Mouse (Mus musculus) right cerebral cortex, postnatal 25 days (tissue): Measurements from ENCODE around the gene Cfap99.
A peak's percentile ranks its signal among the peaks of the same experiment; 100 is the strongest.

Experiments used
- DNase-seq: peaks from one replicate; pipeline ENCODE4 v3.0.0; 2022

Gene Cfap99

DNA sequence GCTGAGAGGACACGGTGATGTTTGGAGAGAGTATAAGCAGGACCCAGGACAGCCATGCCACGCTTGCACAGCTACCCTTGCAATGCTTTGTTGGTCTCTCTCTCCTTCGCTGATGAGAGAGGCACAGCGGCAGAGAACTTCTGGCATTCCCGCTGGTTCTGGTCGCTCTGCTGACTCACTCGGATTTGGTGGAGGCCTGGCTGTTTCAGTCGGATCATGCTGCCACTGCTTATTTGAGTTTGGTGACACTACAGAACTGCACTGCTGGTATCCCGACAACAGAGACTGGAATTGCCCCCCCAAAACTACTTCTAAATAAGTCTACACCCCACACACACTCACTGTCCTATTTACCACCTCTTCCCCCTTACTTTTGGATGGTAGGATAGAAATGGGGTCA lies 9.2 kb upstream of the Cfap99 start:
- no peak for DNase-seq

DNA sequence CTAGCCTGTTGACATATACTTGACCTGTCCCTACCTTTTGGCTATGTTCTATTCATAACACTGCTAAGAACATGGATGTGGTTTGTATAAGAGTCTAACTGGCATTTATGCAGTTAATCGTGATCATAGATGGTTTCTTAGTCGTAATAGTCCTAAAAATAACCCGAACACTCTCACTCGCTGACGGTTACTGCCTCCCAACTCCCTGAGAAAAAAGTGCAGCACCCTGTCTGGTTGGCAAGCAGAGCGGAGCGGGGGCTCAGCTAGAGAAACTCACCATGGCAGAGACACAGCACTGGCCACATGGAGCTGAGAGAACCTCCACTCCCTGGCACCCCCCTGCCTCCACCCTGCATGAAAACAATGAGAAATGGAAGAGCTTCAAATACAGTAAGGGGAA lies 7.4 kb upstream of the Cfap99 start:
- no peak for DNase-seq

DNA sequence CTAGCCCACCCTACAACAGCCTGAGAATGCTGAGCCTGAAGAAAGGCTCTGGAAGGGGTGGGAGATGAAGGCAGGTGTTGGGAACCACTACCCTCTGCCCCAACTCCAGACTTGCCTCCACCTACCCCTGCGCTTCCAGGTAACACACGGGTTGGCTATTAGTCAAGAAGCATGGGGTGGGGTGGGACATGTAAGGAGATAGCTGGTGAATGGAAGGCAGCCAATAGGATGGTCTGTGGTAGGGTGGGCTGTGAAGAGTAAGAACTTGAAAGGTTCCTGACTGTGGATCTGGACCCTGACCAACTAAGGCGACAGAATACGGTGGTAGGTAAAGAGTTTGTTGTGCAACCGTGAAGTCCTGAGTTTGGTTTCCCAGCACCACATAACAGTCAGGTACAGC lies 5.0 kb upstream of the Cfap99 start:
- no peak for DNase-seq

DNA sequence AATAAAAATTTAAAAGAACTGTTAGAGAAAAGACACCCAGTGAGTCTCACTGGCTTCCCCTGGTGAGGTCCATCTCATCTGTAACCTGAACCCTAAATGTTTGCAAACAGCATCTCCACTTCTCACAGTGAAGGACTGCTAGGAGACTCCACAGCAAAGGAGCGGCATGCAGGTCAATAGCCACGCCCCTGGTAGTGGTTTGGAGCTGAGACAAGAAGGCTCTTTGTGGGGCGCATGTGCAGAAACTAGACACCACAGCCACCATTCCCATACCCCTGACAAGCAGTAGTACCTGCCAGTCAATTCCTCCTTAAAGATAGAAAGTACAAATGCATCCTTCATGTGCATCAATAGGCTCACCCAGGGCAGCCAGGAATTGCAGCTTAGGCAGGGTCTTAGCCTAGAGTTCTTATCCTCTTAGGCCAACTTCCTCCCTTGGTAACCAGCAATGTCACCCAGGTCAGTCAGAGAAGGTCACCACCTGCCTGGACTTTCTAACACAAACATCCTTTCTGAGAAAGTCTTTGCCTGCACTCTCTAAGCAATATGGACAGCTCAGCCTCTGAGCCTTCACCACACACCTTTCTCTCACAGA lies 4.1 kb upstream of the Cfap99 start:
- no peak for DNase-seq

DNA sequence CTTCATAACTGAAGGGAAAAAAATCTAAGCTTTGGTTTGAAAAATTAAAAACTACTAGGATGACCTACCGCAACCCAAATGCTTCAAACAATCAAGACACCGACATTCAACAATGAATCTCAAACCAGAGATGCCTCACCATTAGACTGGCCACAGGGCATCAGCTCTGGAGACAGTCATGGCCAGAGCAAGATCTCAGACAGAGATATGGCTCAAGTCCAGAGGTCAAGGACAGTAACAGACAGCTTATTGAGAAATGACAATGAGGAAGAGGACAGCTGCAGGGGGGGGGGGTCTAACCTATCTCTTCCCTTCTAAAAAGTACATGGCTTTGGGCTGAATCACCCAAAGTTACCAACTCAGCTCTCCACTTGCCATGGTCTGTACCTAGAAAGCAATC lies 3.1 kb upstream of the Cfap99 start:
- DNase-seq = no peak

DNA sequence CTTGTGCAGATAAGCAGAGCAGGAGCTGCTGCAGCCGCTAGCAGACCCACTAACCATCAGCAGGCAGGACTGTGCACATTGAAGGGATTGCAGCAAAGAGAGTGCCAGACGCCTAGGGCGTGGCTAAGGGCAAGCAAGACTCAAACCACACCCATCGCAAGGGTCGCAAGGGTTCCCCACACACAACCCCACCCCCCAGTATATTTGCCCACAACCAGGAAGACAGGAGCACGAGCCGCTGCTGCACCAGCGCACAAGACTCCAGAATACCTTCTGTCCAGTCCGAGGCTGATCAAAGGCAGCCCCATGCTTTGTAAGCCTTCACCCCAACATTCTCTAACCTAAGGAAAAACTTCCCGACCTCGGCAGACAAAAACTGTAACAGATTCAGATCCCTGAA lies 1.9 kb upstream of the Cfap99 start:
- DNase-seq = no peak

DNA sequence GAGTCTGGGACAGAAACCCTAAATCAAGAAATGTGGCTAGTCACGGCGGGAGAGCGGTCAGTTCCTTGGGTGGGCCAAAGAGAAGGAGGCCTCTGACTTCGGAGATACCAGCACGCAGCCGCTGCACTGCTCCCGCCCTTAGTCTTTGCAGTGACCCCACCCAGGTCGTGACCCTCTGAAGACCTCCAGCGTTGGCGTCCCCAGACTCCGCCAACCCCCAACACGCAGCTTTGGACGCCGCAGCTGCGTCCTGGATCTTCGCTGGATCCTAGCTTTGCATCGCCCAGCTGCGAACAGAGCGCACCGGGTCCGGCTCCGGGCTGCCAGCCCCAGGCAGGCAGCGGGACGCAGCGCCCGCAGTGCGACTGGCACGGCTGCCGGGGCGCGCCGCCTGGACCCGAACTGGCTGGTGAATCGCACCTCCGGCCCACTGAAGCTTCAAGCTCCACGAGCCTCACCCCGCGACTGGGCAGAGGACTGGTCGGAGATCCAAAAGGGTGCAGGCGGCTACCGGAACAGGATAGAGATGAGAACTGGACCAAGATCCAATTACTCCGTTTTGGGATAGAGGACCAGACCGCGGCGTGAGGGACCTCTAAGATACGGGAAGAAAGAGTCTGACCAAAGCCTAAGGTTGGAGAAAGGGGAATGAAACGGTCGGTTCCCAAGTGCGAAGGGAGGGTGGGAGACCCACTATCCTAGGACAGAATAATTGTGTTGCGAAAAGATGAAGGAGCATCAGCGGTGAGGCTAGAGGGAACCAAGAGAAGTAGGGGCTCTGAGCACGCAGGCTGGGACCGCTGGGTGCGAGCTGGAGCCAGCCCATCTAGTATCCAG lies 1.2 kb upstream of the Cfap99 start:
- no peak for DNase-seq

DNA sequence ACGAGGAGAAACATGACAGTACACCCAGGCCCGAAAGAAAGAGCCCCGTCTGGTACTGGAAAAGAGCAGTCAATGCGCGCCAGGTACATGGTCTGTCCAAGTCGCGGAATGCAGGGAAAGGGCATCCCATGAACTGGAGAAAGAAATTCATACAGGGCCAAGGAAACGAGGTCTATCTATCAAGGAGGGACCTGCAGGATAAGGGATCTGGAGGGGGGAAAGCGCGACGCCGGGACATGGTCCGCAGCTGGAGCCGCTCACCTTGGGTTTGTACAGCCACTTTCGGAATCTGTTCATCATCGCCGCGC lies 608 bp upstream of the Cfap99 start:
- no peak for DNase-seq

DNA sequence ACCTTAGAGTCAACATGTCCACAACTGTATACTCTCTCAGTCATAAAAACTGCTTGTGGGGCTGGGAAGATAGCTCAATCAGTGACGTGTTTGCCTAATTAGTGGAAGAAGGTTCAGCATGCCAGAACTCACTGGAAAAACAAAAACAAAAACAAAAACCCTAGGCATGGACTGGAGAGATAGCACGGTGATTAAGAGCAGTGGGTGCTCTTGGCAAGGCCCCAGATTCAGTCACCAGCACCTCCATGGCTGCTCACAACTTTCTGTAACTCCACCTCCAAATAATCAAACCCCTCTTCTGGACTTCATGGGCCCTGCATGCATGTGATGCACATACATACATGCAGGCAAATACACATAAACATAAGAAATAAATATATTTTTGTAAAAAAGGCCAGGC lies 886 bp downstream of the Cfap99 start:
- no peak for DNase-seq

DNA sequence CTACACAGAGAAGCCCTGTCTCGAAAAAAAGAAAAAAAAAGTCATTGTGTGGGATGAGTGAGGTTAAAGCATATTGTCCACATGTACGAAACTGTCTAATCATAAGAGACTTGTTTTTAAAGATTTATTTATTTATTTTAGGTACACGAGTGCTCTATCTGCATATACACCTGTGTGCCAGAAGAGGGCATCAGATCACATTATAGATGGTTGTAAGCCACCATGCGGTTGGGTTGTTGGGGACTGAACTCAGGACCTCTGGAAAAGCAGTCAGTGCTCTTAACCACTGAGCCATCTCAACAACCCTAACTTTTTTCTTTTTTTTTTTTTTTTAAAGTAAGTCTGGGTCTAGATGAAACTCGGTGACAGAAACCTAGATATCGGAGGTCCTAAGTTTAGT lies 5.0 kb downstream of the Cfap99 start:
- DNase-seq = no peak

DNA sequence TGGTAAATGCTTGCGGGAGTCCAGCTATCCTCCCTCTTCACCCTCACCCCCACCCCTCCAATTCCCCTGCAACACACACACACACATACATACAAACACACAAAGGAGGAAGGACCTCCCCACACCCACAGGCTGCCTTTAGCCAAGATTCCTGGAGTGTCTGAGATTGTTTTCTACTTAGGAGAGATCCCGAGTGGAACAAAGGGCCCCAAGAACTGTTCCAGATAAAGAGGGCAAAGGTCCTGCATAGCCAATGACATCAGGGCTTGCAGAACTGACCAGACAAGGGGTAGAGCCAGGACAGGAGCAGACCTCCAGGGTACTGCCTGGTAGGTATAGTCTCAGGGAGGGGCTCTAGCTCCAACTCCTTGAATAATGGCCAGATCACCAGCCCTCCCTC lies 6.3 kb downstream of the Cfap99 start:
- no peak for DNase-seq

DNA sequence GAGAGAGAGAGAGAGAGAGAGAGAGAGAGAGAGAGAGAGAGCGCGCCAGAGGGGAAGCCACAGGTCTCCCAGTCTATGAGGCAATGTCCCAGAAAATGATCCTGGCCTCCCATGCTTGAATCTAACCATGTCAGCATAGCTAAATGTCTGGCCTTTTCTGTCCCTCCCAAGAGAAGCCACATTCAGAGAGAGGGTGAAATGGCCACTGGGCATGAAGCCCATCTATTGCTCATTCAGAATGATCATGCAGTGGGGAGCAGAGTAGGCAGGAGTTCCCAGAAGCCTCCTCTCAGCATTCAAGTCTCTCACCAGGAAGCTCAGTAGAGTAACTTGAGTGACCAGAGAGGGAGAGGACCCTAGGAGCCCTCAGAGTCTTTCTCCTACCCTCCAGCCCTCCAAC lies 6.7 kb downstream of the Cfap99 start:
- DNase-seq = no peak

DNA sequence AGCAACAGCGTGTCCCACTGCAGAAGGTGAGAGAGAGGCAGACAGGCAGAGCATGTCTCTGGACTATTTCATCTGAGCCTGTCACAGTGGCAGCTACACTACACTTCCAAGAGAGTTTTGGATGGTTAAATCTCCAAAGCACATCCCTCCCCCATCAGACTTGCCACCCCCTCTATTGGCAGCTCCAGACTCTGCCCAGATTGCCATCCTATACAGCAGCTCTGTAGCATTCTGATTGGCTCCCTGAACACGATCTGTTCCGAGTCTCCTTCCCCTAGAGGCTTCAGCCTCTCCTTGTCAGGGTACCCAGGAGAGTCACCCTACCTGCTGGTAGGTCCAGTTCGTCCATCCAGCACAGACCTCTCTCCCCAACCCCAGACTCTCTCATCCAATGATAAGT lies 9.7 kb downstream of the Cfap99 start:
- peak; percentile 19 for DNase-seq

DNA sequence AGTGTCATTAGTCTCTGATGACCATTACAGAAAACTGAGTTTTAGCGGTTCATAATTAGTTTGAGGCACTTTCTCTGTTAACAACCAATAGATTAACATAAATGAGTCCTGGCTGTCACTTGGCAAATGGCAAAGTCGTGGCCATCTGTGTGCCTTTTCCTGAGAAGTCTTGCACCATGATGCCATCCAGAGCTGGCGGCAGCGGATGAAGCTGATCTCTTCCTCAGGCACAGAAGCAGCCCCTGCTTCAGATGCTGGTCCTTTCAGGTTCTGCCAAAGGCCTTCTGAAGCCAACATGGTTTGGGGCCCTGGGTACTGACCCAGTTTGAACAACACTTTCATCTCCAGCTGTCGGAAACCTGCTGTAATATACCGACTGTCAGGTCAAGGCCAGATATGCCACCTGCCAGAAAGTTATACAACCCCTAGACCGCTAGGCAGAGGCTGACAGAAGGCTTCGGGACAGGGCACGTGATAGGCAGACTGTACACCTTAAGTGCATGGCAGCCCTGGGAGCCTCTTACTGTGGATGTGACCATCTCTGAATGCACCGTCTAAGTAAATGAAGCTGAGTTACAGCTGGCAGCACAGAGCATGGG lies 10.6 kb downstream of the Cfap99 start:
- DNase-seq = no peak

DNA sequence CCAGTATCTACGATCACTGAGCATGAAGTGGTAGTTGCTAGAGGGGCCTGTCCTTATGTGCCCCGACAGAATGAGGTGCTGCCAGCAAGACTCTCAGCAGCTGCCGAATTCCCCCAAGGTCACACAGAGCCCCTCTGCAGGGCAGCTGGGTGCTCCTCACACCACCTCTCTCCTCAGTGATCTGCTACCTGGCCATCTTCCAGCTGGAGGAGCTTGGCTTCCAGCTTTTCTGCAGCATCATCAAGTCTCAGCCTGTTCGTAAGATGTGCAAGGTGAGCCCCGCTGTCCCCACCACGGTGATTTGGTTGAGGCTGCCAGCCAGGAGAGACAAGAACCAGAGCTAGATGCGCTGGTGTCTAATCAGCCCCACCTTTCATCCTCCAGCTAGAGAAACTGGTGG lies 14.0 kb downstream of the Cfap99 start:
- DNase-seq = no peak

DNA sequence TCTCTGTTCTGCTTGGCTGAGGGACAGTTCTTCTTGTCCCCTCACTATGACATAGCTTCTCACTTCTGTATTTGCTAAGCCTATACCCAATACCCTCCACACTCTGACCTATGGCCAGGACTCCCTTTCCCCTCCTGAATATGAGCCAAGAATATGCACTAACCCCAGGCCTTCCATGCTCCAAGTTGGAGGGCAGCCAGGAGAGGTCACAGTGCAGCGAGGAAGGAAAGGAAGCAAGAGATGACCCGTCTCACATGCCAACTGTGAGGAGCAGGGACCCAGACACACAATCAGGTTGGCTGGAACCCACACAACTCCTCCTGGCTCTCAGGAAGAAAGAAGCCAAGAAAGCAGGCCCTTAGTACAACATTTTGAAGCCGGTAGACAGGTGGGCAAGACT lies 20.6 kb downstream of the Cfap99 start:
- no peak for DNase-seq

DNA sequence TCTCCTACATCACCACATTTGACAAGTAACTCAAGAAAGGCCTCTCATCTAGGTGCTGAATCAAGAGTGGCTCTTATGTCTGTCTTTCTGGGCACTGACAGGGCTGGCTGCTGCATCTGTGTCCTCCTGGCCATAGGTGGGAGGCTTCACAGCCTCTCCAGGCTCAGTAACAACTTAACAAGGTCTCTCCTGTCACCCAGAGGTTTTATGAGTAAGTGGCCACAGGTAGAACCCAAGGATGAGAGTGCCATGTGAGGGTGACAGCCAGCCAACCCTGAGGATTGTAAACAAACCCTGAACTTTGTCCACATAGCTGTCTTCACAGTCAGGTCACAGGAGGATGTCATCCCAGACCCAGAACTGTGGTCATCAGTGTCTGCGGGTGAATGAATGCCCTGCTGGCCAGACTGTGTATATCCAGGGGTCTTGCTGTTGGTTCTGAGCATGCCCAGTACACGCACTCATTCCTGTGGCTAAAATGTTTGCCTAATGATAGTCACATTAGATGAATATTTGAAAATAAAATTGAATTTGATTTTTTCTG lies 31.2 kb downstream of the Cfap99 start:
- no peak for DNase-seq

DNA sequence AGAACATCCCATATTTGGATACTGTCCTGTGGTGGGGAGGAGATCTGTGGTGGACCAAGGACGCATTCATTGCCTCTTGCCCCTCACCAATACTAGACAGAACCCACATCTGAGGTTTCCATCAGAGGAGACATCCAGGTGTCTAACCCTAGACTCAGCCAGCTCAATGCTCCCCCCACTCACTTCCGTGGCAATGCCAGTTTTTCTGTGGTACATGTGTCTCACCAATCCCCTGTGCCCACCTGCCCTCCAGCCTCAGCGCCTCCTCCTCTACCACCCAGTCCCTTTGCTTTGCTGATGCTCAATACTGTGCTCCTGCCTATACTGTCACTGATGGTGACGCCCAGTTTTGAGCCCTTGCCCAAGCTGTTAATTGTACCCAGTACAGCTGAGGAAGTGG lies 32.8 kb downstream of the Cfap99 start:
- DNase-seq = no peak

DNA sequence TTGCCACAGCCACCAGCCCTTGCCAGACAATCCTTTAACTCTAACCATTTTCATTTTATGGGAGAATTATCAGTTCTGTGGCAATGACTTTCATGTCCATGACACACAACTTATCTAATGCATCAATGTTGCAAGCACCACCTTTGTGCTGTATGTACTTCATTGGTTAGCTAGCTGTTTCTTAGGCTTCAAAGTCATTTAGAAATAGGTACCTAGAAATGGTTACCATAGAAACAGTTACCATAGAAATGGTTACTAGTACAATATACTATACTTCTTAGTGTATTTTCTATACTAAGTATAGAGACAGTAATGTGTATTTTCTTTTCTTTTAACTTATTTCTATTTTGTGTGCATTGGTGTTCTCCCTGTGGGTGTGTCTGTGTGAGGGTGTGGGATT lies 36.9 kb downstream of the Cfap99 start:
- DNase-seq = no peak

DNA sequence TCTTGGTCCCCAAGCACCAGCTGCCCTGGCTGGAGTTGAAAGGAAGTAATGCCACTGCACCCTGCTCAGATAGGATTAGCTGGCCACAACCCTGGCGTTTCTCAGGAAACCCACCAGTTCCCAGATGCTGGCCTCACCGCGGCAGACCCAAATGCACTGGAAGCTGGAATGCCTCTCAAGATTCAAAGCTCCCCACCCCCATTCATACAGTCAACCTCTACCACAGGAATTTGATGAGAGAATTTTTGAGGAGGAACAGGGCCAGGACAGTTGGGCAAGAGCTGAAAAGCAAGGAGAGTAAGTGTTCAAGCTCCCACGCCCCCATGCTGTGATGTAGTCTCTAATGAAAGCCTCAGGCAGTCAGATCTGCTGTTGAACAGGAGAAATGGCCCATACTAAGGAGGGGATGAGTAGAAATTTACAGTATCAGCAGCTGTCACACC lies 37.9 kb downstream of the Cfap99 start:
- DNase-seq = no peak

DNA sequence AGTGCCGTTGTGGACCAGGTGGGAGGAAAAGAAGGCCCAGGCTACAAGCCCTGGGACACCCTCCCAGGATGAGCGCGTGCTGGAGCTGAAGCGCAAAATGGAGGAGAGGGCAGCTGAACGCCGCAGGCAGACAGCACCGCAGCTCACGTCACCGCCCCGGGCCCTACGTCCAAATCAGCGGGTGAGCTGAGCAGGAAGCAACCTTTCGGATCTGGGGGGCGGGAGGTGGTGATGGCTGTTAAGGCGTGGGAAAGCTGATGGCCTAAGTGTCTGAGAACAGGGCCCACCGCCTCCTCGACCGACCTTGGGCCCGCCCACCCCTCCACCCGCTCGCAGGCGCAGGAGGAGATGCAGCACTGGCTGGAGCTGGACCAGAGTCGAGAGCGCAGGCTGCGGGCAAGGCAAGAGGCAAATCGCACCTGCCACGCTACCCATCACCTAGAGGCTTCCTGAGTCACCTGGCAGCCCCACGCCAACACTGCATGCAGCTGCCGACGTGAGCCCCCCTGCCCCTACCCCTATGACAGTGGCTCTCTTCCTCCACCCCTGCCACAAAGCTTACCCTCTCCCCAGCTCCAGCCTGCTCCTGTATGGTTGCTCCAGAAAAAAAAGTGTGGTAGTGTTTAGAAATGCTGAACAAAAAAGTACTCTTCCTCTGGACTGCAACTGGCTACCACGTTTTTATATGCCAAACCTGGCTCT lies 38.6 kb downstream of the Cfap99 start:
- peak; percentile 21 for DNase-seq

DNA sequence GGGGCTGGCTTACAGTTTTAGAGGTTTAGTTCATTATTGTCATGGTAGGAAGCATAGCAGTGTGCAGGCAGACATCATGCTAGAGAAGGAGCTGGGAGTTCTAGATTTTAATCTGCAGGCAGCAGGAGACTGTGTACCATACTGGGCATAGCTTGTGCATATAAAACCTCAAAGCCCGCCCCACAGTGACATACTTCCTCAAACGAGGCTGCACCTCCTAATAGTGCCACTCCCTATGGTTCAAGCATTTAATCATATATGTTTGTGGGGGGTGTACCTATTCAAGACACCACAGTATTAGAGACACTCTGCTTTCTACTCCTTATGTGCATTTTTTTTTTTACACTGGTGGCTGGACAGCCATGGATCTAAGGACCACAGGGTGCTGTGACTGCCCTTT lies 41.7 kb downstream of the Cfap99 start:
- DNase-seq = no peak

DNA sequence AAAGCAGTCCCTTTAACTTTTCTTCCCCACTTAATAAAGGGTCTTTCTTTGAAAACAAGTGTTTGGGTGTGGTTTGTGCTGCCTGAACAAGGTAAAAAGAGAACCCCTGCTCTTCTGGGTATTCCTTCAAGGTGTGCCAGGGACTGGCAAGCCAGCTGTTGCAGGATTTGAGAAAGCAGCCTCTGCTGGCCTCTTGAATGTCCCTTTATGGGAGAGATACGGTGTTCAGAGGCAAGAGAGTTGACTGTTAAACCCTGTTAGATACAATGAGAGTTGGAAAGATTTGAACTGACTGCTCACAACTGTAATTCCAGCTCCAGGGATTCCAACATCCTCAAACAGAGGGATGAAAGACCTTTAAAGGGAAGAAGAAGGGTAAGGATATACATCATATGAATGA lies 45.7 kb downstream of the Cfap99 start:
- DNase-seq = no peak
